Mouse (Mus musculus) monocyte, adult 5-6 weeks (primary cell): ENCODE data around the gene Luc7l2. TPM values are rescaled to one million over a fixed set of nuclear protein-coding genes. Genes with fewer than 3 reads are reported as not detected.

ENCODE experiments used
- ATAC-seq: fragments of 153-309, 156-312 bp; replicated peaks from 2 replicates; pipeline ENCODE4 v1.8.0; 2017; ENCODE audit warnings: mild to moderate bottlenecking; ENCODE audit not compliant: low TSS enrichment, insufficient number of reproducible peaks, severe bottlenecking, poor library complexity, low FRiP score
- total RNA-seq: library from RNA; stranded (forward); fragments of 200-1000, 200-491, 200-594 nt; gene quantifications from 3 replicates; pipeline ENCODE4 v1.2.3, GENCODE M21; 2017

The Luc7l2 gene
- total RNA-seq, 1 experiment from 2014 or later = 295 TPM

DNA sequence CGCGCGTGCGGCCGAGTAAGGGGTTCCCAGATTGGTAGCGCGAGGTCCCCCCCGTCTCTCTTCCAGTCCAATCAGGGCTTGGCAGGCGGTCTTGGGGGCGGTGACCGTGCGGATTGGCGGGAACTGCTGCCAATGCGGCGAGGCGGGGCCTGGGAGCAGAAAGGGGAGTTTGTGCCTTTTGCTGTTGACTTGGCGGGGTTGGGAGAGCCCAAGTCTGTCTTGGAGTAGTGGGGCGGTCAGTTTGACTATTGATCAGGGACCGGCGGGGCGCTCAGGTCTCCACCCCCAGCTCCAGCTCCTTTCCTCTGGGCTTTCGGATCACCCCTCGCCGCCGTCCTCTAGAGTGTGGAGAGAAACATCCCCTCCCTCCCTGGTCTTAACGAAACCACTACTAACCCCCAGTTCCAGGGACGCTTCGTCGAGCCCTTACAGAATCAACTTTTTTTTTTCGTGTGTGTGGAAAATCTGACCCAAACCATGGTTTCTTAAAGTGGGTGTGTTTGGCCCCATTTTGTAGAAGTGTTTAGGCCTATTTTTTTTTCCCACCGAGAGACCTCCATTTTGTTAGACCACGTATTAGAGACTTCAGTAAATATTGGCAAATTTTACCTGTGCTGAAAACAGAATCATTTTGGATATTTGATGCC lies 978 bp downstream of the Luc7l2 start:
- peak; percentile 85 for ATAC-seq

GRCm38 (mm10) chr6:38552636-38553000 lies 1.5 kb downstream of the Luc7l2 start:
- ATAC-seq = no peak

DNA sequence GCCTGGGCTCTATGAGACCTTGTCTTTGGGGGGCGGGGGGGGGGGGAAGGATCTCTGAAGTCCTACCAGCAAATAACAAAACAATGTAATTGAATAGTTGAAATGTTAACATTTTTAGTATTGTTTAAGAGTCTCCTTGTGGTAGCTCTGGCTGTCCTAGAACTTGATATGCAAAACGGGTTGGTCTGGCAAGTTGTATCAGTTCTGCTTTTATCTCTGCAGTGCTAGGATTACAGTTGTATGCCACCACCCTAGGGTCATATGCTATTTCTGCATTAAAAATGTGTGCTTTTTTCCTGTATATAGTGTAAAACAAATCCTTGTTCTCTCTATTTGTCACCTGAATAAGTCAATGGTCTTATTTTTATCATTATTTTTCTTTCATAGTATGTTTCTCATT lies 25.0 kb downstream of the Luc7l2 start:
- ATAC-seq = peak; percentile 61

GRCm38 (mm10) chr6:38580112-38580857 lies 29.2 kb downstream of the Luc7l2 start:
- ATAC-seq = no peak

GRCm38 (mm10) chr6:38581711-38582110 lies 30.6 kb downstream of the Luc7l2 start:
- no peak for ATAC-seq

- ATAC-seq = no peak
These were observed 46.3 kb downstream of the Luc7l2 start for GRCm38 (mm10) chr6:38597481-38597880.

- no peak for ATAC-seq
These were observed 58.8 kb downstream of the Luc7l2 start for GRCm38 (mm10) chr6:38609892-38610291.

GRCm38 (mm10) chr6:38622406-38622805 lies 71.3 kb downstream of the Luc7l2 start:
- no peak for ATAC-seq

GRCm38 (mm10) chr6:38623457-38623856 lies 72.3 kb downstream of the Luc7l2 start:
- no peak for ATAC-seq

- no peak for ATAC-seq
These were observed 73.3 kb downstream of the Luc7l2 start for GRCm38 (mm10) chr6:38624439-38624838.

DNA sequence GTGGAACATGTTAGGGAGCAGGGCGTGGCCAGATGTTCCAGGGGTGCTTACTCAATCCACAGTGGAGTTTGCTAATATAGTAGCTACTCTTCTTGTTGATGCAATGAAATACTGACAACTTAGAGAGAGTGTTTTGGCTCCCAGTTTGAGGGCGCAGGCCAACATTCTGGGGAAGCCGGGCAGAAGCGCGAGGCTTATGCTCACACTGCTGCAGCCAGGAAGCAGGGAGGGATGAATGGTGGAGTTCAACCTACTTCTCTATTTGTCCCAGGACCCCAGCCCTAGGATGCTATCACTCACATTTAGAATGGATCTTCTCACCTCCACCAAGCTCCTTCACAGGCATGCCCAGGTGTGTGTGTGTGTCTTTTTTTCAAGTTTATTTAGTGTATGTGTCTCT lies 75.0 kb downstream of the Luc7l2 start:
- ATAC-seq = no peak

GRCm38 (mm10) chr6:38627081-38627480 lies 75.9 kb downstream of the Luc7l2 start:
- ATAC-seq = no peak

- no peak for ATAC-seq
These were observed 76.4 kb downstream of the Luc7l2 start for GRCm38 (mm10) chr6:38627486-38627885.

DNA sequence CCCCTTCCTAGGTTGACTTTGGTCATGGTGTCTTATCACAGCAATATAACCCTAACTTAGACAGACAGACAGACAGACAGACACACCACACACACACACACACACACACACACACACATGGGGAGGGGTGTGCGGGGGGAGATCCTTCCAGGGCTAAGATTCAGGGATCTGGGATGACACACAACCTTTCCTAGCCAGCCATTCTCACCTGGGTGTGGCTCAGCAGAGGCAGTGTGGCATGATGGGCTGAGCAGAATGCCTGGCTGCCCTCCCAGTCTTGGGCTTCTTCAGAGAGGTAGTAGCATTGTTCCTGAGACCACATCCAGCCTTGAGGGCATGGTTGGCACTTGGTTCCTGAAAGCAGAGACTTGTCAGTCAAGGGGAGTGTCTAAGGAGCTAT lies 78.4 kb downstream of the Luc7l2 start:
- no peak for ATAC-seq

DNA sequence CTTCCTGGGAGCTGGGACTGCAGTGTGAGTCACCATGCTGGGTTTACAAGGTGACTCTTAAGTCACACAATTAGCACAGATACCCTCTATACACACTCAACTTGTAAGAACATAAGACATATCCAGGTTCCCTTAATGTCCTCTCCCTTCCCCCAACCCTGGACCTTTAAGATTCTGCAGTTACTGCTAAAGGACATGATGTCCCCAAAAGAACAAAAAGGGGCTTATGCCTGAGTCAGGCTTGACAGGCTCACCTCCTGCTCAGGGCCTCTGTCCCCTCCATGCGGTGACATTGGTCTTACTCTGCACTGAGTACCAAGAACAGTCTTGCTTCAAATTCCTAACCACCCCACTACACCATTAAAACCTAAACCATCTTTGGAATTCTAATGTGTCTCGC lies 81.7 kb downstream of the Luc7l2 start:
- ATAC-seq = no peak

DNA sequence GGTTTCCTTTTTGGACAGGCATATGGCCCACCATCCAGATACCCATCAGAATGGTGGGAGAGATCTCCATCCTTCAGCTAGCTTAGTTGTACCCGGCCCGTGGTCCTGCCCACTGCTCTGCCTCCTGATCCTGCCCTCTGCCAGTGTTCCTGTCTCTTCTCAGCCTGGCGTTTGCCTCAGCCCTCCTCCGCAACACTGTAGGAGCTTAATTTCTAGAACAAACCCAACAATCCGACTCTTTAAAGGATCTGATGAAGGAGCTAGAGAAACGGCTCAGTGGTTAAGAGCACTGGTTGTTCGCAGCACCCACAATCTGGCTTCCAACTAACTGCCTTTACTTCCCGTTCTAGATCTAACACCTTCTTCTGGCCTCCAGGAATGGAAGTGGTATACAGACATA lies 83.3 kb downstream of the Luc7l2 start:
- no peak for ATAC-seq

DNA sequence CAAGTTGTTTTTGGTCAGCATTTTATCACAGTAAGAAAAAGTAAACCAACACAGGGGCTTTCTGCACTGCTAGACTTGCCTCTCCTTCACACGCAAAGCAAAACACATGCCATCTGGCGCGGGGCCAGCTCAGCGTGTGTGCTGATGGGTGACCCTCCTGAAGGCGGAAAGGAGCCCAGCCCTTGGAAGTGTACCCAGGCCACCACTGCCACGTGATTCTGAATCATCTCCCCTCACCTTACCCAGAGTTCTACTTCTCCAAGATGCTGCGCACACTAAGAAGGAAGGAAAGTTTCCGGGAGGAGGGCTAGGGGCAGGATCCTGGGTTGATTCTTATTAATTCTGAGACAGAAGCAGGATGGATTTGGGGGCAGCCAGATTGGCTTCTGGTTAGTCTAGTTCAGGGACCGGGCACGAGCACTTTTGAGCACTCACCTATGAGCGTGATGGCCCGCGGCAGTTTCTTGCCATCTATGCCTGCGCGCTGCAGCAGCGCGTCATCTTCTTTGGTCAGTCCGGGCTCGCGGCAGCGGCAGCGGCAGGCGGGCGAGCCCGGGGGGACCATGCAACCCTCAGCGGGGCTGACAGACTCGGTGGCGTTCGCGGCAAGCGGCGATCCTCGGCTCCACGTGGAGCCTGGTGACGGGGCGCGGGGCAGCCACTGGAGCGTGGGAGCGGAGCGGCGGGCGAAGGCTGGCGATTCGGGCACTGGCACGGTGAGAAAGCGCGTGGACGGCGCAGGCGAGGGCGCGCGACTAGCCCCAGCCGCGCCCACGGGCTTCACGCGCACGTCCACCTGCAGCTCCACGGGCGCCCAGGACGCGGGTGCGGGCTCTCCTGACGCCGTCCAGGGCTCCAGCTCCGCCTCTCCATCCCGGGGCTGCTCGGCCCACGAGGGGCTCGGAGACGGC lies 85.1 kb downstream of the Luc7l2 start:
- no peak for ATAC-seq

- ATAC-seq = 0 out of 2 replicates have a peak, but pooled peaks have one; percentile 5
These were observed 85.9 kb downstream of the Luc7l2 start, which contains the start of gene Klrg2 for GRCm38 (mm10) chr6:38636852-38637618. Gene Klrg2, minus strand, starts transcription at chr6:38637242.

DNA sequence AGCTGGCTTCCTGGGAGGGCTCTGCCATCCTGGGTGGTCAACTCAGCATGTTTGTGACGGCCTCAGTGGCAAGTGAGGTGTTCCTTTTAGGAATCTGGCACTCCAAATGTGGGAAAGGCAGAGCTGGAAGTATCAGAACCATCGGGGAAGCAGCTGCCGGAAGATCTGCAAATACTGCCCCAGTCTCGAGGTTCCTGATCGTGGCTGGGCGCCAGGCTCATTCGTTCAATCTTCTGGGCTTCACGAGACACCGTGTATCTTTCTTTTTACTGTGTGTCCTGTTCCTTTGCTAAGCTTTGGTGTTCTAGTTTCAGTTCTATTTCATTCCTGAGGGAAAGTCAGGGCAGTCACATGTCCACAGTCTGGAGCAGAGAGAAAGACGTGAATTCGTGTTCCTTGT lies 89.3 kb downstream of the Luc7l2 start:
- no peak for ATAC-seq
